Mouse (Mus musculus): ENCODE measurements at regions not wholly inside any gene's neighbourhood (a gene's known extent, or its start where the extent isn't known, plus 50 kb on each side); places are given as distances from the start of the nearest gene placed in this dataset.

DNA sequence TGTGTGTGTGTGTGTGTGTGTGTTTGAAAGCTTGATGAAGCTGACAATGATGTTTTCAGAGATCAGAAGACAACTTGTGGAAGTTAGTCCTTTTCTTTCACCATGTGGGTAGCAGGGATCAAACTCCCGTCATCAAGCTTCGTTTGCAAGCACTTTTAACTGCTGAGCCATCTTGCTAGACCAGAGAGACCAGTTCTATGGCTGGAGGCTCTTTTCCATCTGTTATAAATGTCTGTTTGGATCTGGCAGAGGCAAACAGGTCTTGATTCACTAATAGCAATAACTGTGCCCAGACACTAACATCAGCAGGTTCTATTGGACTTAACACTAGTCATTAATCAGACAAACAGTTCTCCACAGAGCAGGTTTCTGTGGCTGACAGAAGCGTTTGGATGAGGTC lies 150.1 kb upstream of the Stmnd1 start:
- no peak for DNase-seq (ENCODE audit: low read depth, low spot score)

DNA sequence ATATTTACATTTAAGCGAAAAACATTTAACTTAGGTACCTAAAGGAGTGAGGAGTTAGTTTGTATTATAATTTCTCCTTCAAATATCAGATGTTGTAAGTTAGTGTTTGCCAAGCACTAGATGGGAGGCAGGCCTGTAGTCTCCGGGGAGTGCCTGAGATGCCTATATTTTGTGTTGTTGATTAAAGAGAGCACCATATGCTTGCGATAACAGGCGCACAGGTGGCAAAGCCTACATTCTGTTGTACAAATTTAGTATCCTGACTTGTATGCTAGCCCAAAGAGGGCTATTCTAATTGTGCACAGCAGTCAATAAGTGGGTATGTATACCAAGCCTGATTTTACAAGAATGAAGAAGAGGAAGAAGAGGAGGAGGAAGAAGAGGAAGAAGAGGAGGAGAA lies 151.8 kb upstream of the Atxn1 start:
- no peak for DNase-seq (ENCODE audit: low read depth, low spot score)

DNA sequence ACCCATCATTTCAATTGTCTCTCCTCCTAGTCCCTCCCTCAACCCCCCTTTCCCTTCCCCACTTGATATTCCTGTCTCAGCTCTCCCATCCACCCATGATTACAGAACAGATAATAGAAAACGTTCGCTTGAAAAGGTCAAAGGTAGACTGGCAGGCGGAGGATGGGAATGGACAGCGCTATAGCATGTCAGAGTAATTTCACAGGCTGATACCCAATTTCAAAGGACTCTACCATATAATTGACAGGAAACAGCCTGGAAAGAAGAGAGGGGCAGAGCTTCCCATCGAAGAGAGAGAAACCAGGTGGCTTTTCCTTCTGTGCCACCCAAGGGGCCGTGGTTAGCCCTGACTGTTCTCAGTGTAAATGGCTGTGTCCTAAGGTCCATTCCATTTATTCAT lies 140.2 kb upstream of the Atxn1 start:
- no peak for DNase-seq (ENCODE audit: low read depth, low spot score)

DNA sequence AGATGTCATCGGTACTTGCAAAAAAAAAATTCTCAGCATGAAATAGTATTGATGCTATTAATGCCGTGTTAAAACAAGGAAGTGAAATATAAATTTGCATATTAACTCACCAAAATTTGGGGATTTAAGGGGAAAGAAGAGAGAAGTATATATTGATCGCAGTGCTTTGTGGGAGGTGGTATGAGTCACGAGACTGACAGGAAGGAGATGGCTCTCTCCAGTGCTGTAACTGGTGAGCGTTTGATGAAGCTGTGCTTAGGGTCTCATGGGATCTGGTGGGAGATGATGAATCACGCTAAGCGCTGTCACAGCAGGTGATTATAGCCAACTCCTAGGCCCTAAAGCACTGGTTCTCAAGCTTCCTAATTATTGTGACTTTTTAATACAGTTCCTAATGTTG lies 133.8 kb upstream of the Atxn1 start:
- peak; percentile 7 for DNase-seq (ENCODE audit: low read depth, low spot score)

DNA sequence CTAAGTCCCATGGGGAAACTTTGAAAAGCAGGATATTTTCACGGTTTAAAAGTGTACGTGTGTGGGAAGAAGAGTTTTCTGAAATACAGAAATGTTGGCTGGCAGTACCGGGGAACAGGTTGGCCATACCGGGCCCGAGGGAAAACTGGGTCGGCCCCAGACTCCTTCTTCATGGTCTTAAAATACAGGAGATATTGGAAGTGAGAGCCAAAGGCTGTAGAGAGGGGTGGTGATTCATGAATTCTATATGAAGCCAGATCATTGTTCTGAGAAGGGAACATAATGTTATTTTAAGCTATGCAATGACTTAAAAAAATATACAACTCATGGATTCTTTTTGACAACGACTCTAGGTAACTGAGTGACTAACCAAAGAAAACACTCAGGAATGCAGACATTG lies 133.3 kb upstream of the Atxn1 start:
- DNase-seq (ENCODE audit: low read depth, low spot score): no peak

DNA sequence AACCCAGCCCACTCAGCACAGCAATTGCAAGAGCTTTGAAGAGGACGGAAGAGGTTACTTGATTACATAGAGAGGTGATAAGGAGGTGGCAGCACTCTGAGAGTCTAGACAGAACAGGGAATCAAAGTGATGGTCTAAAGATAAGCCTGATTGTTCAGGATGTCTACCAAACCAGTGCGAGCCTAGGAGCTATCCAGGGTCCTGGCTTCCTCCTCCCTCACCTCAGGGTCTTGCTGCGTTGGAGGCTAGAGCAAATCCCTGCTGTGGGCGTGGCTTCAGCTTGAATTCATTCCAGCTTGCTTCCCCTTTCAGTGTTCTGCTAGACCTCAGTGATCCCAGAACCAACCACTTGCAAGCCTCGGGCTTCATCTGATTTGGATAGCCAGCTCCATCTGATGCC lies 132.2 kb upstream of the Atxn1 start:
- DNase-seq (ENCODE audit: low read depth, low spot score): peak; percentile 43

DNA sequence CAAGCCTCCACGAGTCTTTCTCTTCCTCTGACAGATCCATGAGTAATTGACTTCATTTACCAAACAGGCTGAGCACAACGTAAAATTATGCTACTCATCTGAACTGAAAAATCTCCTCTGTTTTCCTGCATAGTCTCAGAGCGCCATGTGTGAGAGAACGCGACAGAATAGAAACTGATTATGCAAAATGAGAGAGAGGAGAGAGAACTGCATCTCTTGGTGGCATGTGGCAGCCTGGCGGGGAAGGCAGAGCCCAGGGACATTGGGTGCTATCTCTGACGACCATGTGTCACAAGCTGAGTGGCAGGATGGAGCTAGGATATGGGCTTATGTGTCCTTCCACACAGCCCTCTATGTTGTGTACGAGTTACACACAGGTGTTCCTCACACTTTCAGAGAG lies 131.6 kb upstream of the Atxn1 start:
- no peak for DNase-seq (ENCODE audit: low read depth, low spot score)

DNA sequence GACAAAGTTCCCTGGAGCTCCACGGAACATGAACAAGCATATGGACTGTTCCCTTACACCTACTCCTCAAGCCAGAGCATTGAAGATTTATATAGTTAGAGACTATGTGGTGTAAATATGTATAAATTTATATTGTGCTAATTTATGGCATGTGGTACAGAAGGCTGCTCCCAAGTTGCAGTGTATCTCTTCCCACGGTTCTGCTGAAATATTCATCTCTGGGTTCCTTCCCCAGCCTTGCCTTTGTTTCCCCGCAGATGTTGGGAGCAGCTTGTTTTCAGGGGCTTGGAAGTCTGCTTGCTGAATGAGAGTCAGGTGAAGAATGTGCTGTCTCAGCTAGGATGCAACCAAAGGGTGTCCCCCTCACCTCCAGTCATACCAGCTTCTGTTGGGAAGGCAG lies 128.0 kb upstream of the Atxn1 start:
- DNase-seq (ENCODE audit: low read depth, low spot score): no peak

DNA sequence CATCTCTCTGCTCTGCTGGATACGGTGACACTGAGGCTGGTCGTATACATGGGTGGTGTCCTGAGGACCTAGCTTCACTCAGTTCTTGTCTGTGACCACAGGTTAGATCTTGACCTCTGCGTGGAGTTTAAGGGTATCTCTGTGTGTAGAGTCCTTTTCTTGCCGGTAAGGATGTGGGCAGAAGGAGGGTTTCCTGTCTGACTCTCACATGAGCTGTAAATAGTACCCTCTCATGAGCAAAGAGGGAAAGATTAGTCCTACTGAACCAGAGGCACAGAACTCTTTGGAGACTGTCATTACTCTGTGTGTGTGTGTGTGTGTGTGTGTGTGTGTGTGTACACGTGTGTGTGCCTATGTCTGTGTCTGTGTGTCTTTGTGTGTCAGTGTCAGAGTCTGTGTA lies 126.3 kb upstream of the Atxn1 start:
- DNase-seq (ENCODE audit: low read depth, low spot score): no peak

DNA sequence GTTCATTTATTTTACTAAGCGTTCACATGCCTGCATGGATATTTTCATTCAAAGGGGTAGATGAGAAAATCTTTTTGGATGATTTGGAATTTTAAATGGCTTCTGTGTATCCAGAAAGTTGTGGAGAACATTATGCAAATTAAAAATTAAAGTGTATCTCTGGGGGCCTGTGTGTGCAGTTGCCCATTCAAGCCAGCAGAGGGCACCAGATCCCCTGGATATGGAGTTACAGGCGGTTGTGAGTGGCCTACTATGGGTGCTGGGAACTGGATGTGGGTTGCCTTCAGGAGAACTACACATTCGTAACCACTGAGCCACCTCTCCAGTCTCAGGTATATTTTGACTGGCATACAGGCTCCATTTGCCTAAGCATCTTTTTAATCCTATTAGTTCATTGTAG lies 123.4 kb upstream of the Atxn1 start:
- DNase-seq (ENCODE audit: low read depth, low spot score): peak; percentile 10

DNA sequence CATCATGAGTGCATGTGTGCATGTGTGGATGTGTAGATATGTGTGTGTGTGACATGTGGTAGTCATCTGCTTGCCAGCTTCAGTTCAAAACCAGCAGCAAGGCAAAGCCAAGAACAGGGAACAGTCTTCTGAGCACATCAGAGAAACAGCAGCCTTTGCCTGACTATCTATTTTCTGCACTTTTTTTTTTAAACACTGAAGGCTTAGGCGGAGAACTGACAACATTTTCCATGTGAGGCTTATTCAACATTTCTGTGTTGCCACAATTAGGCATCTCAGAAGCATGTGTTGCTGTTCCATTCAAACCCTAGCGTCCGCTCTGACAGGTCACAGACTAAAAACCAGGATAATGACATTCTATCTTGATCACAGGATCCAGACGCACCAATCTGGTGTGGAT lies 122.9 kb upstream of the Atxn1 start:
- no peak for DNase-seq (ENCODE audit: low read depth, low spot score)

DNA sequence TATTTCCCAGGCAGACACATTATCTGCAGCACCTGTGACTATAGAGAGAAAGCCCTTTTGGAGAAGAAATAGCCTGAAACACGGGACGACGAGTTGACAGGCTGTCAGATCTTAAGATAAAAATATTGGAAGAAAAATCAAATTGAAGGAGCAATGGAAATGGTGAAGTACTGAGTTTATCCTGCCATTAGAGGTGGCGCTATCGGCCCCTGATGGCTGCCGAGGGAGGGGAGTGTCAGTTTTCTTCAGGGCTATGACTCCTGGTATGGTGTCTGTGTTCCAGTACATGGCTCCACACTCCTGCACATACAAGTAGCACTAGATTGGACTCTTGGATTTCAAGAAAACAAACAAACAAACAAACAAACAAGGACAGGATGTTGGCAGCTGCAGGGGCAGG lies 112.1 kb upstream of the Atxn1 start:
- peak; percentile 27 for DNase-seq (ENCODE audit: low read depth, low spot score)

DNA sequence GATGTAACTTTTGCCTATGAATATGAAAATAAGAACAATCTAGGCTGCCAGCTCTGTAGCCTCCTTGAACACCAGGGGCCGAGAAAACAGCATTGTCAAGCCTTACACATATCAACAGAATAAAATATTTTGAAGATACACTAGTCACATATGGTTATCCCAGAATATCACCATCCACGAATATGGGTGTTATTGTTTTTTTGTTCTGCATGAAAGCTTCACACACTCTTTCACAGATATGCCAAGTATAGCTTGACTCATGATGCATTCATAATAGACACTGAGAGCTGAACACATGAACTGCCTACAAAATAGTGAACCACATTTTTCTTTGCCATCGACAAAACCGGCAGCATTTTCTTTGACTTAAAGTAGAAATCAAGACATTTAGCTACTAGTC lies 106.9 kb upstream of the Atxn1 start:
- no peak for DNase-seq (ENCODE audit: low read depth, low spot score)

DNA sequence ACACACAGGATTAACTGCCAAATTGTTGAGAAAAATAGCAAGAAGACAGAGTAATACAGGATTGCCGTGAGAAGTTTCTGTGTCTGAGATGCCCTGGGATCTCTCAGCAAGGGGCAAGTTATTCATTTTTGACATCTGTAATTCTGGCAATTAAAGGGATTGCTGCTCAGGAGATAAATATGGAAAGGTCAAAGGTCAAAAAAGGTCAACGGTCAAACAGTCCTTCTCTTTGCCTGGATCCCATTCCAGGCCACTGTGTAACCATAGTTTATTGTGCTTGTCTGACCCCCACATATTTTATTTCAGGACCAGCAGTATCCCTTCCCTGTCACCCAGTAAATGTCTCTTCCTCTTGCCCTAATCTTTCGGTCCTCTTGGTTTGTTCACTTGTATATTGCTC lies 104.8 kb upstream of the Atxn1 start:
- DNase-seq (ENCODE audit: low read depth, low spot score): no peak

DNA sequence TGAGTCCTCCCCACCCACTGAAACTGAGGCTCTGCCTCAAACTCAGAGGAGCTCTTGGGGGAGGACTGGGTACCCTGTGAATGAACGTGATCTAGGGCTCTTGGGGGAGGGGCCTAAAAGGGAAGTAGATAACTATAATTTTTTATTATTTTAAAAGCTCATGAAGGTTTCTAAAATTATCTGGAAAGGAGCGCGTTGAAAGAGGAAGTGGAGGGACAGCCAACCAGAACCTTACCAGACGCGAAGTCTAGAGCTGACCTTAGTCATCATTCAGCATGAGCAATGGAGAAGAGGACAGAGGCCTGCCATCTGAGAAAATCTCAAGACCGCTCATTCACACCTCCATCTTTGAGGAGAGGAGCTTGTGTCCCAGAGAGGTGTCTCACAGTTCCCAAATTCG lies 98.0 kb upstream of the Atxn1 start:
- peak; percentile 74 for DNase-seq (ENCODE audit: low read depth, low spot score)

DNA sequence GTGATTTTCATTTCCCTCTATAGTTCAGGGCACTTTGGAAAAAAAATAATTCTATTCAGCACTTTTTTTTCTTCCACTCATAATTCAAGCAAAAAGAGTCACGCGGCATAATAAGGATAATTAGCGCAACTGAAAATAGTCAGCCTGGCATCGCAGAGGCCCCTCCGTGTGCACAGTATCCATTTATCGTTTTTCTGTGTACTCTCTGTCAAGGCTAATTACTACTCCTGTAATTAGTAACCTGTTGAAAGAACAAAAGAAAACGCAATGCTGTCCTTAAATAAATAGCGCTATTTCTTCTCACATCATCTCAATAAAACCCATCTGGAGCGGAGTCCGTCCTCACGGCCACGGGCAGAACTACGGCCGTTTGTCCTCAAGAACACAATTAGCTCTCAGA lies 95.1 kb upstream of the Atxn1 start:
- DNase-seq (ENCODE audit: low read depth, low spot score): no peak

DNA sequence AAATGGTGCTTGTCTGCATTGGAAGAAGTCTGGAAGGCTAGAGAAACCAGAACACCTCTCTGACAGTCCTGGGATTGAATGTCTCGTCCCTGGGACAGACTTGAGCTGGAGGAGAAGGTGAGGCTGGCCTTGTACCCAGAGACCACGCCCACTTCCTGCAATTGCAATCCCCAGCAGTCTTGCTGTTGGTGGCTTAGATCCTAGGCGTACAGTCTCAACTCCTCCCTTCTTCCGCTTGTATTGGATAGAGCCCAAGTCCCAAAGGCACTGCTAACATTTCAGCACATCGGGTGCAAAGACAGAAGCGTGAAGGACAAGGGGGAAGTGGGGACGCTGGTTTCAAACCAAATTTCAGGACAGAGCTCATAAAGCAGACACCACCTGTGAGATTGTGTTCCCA lies 94.1 kb upstream of the Atxn1 start:
- DNase-seq (ENCODE audit: low read depth, low spot score): no peak

DNA sequence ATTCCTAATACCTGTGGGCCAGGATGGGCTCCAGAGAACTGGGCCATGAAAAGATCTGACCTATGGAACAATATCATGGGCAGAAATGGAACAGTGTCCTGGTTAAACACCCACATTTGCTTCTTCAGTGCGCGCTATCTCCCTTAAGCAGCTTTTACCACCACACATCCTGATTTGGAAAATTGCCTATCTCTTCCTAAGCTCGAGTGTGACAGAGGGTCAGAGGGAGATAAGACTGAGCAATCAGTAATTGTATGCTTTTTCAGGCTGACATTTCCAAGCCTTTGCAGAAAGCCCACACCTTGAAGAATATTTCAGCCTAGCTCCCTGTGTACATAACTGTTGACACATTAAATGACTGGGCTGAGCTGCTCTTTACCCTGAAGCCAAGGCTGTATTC lies 93.5 kb upstream of the Atxn1 start:
- DNase-seq (ENCODE audit: low read depth, low spot score): no peak

DNA sequence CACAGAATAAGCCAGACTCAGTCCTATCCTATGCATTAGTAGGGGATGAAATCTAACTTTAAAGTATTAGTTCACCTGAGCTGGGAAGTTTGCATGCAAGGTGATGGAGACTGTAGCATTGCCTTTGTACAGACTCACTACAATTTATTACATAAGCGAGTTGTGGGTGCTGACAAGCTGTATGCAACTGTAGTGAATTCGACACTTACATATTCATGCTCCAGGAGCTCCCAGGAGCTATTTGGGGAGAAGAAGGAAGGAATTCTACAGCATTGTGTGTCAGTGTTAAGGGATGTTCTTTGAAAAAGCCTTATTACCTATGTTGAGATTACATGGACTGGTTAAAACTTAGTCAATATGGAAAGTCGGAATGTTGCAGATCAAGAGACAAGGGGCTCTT lies 90.6 kb upstream of the Atxn1 start:
- DNase-seq (ENCODE audit: low read depth, low spot score): no peak

DNA sequence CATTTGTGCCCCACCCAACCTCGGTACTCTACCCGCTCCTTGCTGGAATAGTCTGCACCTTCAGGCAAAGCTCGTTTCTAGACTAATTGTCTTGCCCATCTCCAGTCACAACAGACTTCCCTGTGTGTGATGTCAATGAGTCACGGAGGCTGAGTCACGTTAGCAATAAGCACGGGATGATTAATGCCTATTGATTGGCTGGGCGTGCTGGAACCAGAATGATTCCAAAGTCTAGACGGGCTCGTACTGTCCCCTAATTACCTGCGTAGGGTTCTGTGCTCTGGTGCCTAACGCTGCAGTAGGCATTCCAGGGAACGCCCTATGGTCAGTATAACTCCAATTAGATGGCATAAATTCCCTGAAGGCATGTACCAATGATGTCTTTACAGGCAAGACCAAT lies 78.8 kb upstream of the Atxn1 start:
- no peak for DNase-seq (ENCODE audit: low read depth, low spot score)

DNA sequence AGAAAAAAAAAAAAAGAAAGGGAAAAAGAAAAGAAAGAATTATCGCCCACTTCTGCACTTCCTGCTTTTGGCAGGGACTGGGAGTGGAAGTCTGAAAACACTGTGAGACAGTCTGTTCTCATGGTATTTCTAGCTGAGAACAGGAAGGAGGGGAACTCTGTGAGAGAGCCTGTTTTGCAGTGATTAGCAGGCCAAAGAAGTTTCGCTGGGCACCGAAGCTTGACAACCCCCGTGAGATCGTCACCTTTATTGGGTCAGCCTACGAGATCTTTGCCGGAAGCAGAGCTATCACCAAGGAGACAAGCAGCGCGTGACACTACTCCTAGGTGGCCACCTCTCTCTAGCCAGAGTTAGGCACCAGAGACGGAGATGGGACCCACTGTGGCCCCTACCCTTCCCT lies 78.2 kb upstream of the Atxn1 start:
- DNase-seq (ENCODE audit: low read depth, low spot score): peak; percentile 54

DNA sequence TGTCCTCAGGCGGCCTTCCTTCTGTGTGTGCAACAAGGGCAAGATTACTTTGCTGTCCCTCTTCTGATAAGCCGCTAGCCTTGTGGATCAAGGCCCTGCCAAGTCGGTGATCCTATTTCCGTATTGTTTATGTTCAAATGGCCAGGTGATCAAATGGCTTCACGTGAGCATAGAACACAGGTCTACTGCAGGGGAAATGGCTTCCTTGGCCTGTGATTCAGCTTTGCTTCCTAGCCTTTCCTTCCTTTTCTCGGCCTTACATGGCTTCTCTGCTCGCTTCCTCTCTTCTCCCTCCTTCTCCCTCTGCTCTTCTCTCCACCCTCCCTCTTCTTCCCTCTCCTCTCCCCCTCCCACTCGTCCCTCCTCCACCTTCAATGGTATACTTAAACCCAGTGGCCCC lies 77.4 kb upstream of the Atxn1 start:
- no peak for DNase-seq (ENCODE audit: low read depth, low spot score)

DNA sequence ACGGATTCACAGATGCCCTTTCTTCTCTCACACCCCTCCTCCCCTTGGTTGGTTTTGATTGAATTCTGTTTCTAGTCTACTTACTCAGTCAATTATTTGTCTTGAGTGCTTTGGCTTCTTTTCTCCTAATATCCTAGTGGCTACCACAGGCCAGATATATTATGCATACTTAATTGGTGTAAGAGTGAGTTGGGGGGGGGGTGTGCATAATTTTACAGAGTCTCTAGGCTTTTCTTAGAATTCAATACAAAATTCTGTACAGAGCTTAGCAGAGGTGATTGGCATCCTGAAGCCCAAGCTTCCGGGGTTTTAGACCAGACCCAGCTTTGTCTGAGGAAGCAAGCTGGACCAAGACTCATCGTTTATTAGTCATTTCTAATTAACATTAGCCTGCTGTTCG lies 76.7 kb upstream of the Atxn1 start:
- no peak for DNase-seq (ENCODE audit: low read depth, low spot score)

DNA sequence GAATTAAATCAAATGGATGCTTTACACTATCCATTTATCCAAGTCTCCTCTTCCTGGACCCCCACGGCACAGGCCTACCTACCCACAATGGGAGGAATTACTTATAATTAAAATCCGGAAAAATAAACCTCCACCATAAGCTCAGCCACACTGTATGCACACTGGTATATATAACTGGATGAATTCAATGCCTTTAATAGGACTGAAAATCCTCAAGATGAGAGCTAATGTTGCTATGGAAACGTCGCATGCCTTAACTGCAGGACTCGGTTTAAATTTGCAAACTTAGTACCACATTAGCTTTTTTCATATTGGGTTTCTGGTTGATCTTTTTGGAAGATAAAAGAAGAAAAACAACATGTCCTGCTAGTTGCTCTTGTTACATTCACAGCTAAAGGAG lies 75.3 kb upstream of the Atxn1 start:
- DNase-seq (ENCODE audit: low read depth, low spot score): no peak
